Mouse (Mus musculus): Measurements from ENCODE around the gene Ces2a.

GRCm38 (mm10) chr8:104721166-104721565 lies 12.6 kb upstream of the Ces2a start:
- TF ChIP-seq CTCF (IDR thresholded peaks at IDR 0.05; ENCODE audit: low read depth) (no peak), EP300 (IDR thresholded peaks at IDR 0.05; ENCODE audit: low read depth) (no peak)
